Mouse (Mus musculus): ENCODE measurements at regions not wholly inside any gene's neighbourhood (a gene's known extent, or its start where the extent isn't known, plus 50 kb on each side); places are given as distances from the start of the nearest gene placed in this dataset.

GRCm38 (mm10) chr7:113038906-113039671, 85.3 kb downstream of the Rassf10 start:
- TF ChIP-seq POLR2A (IDR thresholded peaks at IDR 0.05; ENCODE audit: low read depth, low read length), result no peak
- TF ChIP-seq CTCF (IDR thresholded peaks at IDR 0.05; ENCODE audit: extremely low read depth, insufficient read depth, insufficient read length, insufficient replicate concordance), result no peak

All from spleen, adult 2 months (tissue).